Mouse (Mus musculus) MEL-GATA-1-ER (cell line): Measurements from ENCODE around the gene Zfp93.
"Not testable (repeated sequence)": the region's sequence is repeated elsewhere in the genome, so short reads cannot be mapped to it uniquely, and the experiment has no call there.

Experiments used
- DNase-seq: peaks from one replicate; pipeline ENCODE4 v3.0.0-alpha.2; 2012; ENCODE audit warnings: low read depth; ENCODE audit errors: extremely low read depth

Gene Zfp93

DNA sequence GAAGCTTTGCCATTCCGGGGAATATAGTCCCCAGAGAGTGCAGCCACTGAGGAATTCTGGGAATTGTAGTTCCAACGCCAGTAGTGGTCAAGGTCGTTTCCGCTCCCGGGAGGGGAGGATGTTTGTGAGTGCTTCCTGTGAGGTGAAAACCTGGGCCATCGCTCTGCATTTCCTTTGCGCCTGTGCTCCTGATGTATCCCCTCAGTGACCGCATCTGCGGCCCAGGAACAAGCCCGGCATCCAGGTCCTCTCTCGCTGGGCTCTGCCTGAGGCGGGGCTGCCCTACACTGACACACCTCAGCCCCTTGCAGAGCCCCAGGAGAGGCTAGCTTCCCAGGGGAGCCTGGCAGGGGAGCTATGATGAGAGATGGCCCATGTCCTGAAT is at the start of gene Zfp93:
Gene Zfp93, plus strand, starts transcription at position 133 of the 385 bp plus-strand sequence.
- no peak for DNase-seq

DNA sequence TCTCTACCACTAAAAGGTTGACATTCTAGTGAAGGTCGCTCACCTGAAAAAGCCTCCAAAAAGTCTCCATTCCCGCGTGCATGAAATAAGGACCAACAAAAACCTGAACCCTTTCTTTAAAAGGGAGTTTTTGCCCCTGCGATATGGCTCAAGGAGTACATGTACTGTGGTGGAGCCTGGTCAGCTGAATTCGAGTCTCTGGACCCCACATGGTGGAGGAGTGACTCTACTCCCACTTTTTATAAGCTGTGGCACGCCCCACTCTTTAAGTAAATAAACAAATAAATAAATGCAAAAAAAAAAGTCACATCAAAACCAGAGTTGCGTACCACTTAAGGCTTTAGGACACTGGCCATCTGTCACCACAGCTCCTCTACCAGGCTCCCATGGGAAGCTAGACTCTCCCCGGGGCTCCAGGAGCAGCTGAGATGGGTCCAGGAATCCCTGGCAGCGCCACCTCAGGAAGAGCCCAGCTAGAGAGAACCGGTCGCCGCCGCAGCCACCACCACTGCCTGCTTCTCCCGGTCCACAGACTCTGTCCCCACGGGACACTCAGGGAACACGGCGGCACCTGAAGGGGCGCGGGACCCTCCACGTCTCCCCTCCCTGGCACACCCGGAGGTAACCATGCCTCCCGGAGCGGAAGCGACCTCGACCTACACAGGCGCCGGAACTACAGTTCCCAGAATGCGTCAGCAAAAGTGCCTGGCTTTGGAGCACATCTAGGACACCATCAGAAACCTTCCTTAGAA is 33.0 kb upstream of the Zfp93 start, which contains the start of gene Zfp109:
Gene Zfp109, minus strand, starts transcription at position 521 of the 752 bp plus-strand sequence.
- DNase-seq: no peak

DNA sequence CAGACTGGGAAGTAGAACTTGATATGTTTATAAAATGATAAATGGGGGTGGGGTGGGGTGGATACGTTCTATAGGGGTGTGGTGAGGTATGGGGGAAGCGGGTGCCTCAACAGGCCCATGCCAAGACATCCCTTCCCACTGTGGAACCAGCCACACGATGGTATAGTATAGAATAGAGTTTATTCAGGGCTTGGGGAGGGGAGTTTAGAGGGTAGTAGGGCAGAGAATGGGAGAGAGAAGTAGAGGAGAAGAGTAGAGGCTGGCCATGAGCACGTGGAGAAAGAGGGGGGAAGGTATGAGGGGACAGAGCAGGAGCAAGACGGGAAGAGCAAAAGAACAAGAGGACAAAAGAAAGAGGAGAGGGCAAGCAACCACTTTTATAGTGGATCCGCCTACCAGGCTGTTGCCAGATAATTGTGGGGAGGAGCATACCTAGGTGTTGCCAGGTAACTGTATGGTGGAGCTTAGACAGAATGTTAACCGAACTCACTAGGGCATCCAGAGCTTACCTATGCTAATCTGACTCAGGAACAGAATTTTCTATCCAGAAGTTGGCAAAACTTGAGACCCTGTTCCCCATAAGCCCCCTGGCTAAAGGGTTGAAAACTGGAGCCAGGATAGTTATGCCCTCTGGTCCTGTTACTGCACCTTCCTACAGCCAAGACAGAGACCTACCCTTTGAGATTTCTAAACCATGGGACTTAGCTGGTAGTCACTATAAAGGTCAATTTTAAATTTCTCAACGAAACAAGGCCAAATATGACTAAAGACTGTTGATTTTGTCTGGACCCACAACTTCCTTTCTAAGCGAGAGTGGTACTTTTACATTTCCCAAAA is 16.2 kb upstream of the Zfp93 start:
- no peak for DNase-seq

DNA sequence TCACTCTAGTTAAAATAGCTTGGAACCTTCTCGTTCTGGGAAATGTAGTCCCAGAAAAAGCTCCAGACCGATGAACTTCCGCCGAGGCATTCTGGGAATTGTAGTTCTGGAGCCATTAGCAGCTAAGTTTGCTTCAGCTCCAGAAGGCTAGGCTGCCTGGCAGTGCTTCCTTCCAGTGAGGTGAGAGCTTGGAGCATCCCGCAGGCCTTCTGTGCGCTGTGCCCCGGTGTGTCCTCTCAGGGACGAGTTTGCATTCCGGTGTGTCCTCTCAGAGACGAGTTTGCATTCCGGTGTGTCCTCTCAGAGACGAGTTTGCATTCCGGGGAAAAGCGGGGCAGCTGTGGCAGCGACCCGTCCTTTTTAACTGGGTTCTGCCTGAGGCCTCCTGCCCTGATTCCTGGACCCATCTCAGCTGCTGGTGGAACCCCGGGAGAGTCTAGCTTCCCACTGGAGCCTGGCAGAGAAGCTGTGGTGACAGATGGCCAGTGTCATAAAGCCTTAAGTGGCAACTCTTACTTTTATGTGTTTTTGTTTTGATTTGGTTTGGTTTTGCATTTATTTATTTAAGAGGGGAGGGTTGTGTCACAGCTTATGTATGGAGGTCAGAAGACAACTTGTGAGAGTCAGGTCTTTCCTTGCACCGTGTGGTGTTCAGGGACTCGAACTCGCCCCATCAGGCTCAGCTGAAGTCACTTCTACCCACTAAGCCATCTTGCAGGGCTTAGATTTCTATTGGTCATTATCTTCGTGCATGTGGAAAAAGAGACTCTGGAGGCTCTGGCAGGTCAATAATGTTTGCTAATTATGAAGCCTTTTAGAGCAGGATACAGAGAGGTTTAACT is 15.4 kb upstream of the Zfp93 start, which contains the start of gene Zfp108:
Gene Zfp108, plus strand, starts transcription at position 162 of the 842 bp plus-strand sequence.
- no peak for DNase-seq

DNA sequence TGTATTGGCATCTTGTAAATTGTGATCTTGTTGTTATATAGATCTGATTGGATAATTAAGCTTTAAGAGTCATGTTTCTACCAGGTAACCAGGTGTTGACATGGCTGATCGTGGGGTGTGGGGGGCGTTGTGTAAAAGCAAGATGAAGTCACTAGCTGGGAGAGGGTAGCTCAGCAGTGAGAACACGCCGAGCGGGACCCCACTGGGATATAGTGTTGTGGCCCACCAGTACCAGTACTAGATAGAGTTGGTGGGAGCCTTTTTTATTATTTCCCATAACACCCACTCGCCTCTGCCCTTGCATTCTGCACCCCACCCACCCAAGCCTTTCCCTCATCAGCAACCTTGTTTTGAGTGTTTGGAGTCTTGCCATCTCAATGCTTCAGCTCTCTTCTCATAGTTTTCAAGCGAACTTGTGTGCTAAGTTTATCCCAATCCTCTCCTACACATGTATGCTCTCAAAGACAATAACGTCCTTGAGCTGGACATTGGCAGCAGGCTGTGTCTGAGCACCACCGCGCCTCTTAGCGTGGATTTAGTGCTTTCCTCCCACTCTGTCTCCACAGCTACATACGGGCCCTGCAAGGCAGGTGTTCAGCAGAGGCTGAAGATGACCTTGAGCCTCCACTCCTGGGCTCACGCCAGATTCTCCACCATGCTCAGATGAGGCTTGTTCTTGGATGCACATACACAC is 10.8 kb upstream of the Zfp93 start:
- DNase-seq: no peak

DNA sequence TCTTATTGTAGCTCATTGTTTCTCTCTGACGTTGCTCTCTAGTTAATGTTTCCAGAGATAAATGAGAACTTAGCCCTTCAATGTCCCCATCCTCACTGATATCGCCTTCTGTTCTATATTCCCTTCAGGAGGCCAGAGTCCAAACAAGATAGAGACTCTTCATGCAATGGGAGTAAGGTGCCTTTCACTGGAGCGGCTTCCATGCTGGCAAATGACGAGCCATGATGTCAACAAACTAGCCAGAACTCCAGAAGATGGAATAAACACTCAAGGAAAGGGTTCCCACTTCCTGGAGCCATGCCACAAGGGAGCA is 10.3 kb upstream of the Zfp93 start:
- no peak for DNase-seq

DNA sequence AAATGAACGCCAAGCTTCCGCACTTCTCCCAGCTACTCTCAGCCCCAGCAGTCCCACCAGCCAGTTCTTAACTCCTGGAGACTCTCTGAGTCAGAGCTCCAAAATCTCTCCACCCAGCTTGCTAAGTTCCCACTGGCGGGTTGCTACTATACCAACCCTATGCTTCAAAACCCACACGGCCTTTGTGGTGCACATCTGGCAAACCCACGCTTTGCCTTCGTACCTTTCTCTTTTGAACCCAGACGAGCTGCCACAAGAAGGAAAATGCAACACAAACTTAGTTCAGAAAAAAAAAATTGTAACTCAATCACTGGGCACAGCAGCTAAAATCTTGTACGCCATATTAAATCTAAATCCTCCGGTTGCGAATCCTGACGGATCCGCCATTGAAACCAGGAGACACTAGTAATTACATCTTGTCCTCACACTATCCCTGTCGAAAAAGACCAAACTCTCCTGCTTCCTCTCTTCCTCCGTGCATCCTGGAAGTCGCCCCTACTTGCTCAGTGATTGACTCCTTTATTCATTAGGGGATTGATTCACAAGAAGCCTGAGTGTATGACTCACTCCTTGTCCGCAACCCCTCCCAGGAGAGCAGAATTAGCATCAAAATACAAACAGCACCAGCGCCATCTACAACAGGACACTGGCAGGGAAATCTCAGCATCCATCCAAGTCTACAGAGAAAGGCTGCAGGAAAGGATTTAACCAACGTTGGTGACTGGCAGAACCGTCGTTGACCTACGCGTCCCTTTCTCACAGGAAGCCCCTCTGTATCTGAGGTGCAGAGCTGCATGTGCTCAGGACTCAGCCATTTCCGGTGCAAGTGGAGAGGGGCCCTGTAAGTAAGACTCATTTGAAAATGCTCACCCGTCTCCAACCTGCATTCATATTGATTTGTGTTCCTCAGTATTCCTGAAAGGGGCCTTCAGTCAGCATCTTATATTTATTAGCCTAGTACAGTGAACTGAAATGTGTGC is 1.8 kb upstream of the Zfp93 start:
- DNase-seq: no peak

DNA sequence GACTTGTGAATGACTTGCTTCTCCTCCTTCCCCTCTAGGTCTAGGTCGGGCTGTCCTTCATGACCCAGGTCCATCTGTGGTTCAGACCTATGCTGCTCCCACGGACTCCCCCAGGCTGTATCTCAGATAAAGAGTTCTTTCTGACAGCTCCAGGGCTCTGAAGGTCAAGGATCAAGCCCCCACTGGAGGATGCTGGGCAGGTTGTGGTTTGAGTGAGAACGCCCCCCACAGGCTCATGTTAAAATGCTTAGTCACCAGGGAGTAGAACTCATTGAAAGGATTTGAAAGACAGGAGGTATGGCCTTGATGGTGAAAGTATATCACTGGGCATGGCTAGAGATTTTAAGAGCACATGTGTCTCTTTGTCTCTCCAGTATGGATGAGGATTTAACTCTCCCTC is 964 bp upstream of the Zfp93 start:
- DNase-seq: no peak

DNA sequence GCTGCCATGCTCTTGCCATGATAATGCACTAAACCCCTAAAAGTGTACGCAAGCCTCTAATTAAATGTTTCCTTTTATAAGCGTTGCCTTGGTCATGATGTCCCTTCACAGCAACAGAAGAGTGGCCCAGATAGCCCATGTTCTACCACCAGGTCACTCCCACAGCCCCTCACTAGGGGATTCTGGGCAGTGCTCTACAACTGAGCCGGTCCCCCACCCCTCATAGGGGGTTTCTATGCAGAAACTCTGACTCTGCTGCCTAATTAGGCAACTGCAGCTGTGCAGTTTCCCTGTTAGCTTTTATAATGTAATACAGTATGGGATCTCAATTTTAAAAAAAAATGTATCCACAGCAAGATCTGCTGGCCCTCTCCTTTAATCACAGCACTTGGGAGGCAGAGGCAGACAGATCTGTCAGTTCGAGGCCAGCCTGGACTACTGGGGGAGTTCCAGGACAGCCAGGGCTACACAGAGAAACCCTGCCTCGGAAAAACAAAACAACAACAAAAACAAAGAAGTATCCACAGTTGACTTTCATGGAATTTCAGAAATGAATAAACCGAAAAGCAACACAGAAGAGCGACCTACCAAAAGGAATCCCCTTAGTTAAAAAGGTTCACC is 443 bp upstream of the Zfp93 start:
- no peak for DNase-seq

DNA sequence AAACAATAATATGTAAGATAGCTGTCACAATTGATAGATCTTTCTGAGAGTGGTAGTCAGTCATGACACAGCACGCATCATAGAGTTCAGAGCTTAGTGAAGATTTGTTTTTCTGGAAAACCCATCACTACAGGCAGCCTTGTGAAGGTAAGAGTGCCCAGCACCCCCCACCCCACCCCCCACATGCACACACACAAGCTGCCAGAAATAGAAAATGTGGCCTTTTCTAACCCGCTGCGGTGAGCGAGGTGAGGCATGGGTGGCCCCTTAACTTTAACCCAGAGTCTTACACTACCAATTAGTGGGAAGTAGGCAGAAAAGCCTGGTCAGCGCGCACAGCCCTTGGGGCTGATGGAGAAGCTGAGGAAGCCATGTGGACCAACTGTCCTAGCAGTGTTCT is 971 bp downstream of the Zfp93 start:
- no peak for DNase-seq

DNA sequence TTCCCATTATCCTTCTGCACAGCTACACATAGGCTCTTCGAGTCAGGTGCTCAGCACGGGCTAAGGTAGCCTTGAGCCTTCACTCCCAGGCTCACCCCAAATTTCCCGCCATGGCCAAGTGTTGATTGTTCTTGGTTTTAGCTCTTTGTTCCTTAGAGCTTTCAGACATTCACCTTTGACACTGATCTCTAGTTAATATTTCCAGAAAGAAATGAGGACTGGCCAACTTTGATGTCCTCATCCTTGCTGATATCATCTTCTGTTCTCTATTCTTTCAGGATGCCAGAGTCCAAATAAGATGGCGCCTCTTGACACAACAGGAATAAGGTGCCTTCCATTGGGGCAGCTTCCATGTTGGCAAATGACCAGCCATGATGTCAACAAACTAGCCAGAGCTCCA is 4.2 kb downstream of the Zfp93 start:
- DNase-seq: no peak

DNA sequence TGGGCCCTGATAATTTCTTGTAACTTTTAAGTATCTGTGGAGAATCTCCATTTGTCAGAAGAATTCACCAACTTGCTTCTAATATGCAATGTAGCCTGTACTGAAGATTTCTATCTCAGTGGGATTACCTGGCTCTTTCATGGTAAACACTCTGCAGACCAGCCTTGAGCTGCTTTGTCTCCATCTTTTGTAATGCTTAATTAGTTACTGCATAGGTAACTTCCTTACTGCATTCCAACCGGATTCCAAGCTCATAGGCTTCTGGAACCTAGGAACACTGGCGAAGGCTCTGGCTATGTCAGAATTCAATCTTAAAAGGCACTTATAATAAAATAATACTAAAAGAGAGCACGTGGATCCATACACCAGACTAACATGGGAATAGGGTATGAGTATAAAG is 8.6 kb downstream of the Zfp93 start:
- DNase-seq: not testable (repeated sequence)

DNA sequence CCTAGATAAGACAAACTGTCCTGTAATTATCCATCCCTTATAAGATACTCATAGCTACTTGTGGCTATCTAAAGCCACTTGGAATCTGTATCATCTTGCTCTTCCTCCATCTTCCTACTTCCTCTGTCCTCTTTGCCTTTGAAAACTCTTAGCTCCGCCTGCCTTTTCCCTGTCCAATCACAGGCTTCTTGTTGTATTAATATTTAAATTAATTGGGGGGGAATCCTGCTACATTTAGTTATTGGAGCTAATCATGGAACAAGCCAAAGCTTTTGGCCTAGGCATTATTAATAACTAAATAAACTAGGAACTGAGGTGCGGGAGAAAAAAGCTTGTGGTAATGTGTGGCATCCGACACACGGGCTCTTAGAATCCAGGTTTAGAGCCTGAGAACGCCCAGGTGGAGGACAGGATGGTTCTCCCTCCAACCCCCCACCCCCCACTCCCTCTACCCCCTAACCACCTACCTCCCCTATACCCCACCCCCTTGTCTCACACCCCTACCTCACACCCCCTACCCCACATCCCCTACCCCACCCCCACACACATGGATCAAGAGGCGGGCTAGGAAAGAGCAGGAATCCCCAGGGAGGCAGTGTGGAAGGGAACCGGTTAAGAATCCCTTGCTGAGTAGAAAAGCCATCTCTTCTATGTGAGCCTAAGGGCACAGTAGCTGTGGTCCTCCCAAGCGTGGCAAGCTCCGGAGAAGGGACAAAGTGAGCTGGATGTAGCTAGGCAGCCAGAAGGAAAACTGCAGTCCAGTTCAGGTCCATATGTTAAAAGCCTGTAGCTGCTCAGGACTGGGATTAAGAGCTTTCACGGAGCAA is 10.0 kb downstream of the Zfp93 start:
- DNase-seq: no peak

DNA sequence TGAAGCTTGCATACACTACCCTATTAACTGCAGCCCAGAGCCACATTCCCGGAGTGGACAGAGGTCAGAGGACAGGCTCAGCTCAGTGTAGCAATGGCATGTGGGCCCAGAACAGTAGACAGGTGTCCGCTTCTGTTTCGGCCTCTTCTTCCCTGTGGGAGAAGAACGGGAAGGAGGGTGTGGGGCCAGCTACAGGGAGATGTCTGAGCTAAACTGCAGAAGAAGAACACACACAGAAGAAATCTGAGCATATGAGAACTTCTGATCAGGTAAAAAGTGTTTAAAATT is 10.6 kb downstream of the Zfp93 start:
- no peak for DNase-seq

DNA sequence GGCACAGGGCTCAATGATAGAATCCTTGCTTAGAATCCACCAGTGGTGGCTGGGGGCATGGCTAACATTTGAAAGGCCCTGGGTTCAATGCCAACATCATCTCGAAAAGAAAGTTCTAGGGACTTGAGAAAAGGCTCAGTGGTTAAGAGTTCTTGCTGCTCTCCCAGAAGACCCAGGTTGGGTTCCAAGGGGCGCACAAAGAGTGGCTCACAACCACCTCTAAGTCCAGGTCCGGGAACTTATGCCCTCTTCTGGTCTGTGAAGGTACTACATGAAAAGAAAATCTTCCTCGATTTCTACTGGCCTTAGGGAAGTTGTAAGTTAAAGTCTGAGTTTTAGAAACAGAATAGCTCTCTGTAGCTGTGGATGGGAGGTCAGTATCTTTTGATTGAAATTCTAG is 15.9 kb downstream of the Zfp93 start:
- DNase-seq: no peak

DNA sequence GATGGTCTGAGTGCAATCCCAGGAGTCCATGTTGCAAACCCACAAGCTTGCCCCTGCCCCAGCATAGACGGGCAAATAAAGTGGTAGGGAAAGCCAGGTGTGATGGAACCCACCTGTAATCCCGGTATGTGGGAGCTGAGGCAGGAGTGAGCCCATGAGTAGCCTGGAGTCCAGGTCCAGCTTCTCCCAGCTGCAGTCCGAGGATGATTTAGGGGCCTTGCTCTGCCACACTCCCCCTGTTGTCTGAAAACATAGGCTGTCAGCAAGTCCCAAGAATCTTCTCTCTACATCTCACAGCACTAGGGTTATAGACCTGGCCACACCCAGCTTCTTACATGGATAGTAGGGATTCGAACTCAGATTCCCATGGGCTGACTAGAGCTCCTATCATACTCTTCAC is 16.7 kb downstream of the Zfp93 start:
- no peak for DNase-seq

DNA sequence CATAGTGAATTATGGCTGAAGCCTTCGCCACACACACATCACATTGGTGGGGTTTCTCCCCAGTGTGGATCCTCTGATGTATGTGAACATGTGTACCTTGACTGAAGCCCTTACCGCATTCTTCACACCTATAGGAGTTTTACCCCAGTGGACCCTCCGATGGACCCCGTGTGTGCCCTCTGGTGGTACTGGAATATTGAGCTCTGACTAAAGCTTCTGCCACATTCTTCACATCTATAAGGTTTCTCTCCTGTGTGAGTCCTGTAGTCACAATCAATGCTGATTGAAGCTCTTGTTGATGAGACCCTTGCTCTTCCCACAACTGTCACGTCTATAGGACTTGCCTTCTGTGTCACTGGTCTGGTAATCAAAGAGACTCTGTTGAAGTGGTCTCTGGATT is 17.4 kb downstream of the Zfp93 start:
- DNase-seq: no peak

DNA sequence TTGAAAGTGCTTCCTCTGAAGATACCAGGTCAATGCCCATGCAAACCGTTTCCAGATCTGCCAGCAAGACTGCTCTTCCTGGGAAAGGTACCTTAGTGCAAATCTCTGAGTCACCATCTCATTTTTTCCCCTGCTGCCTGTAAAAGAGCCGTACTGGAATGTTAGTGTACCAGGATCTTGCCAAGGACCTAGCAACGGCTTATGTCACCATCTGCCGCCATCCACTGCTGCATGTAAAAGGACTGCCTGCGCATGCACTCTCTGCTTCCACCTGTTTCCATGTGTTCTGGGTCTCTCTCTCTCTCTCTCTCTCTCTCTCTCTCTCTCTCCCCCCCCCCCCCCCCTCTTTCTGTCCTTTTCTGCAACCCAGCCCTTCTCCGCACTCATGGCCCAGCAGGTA is 18.3 kb downstream of the Zfp93 start:
- DNase-seq: no peak

DNA sequence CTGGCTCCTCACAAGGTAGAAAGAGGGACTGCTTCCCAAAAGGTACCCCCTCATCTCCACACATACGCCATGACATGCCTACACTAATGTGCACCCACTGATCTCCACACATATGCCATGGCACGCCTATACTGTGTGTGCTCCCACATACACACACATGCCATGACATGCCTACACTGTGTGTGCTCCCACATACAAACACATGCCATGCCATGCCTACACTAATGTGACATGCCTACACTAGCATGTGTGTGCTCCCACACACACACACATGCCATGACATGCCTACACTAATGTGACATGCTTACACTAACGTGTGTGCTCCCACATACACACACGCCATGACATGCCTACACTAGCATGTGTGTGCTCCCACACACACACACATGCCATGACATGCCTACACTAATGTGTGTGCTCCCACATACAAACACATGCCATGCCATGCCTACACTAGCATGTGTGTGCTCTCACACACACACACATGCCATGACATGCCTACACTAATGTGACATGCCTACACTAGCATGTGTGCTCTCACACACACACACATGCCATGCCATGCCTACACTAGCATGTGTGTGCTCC is 20.0 kb downstream of the Zfp93 start:
- DNase-seq: no peak
